Mouse (Mus musculus): ENCODE data around the gene Nckap5. TPM values are rescaled to one million over a fixed set of nuclear protein-coding genes. Genes with fewer than 3 reads are reported as not detected.

The Nckap5 gene
- polyA plus RNA-seq, 1 experiment from 2014 or later, result 4.8 TPM

- no peak for ATAC-seq (ENCODE audit: insufficient number of reproducible peaks, insufficient read depth, low FRiP score, low read depth)
Observed at GRCm38 (mm10) chr1:126744631-126745305, 85.8 kb downstream of the Nckap5 start.

GRCm38 (mm10) chr1:126738291-126738640 lies 92.3 kb downstream of the Nckap5 start:
- H3K27me3 ChIP-seq (ENCODE audit: control insufficient read depth, insufficient read depth, low read length), result no peaks in the 10 kb centered on the region
- peak overlapping the region; percentile 51 for H3K4me2 ChIP-seq (replicated peaks; ENCODE audit: low read depth, low read length)
- H3K9me3 ChIP-seq (ENCODE audit: control insufficient read depth, low read depth, low read length), result no peaks in the 10 kb centered on the region
- 0 out of 2 replicates have a peak, but pooled peaks have one; percentile 6 for ATAC-seq (ENCODE audit: insufficient number of reproducible peaks, insufficient read depth, low FRiP score, low read depth)
- peak overlapping the region; percentile 20 for H3K4me3 ChIP-seq (ENCODE audit: low read depth, low read length)
- no peak overlapping the region for H3K27ac ChIP-seq (ENCODE audit: low read length)
- no peak overlapping the region for H3K9ac ChIP-seq (replicated peaks; ENCODE audit: low read depth, low read length)
- 3% methylated on average over 12 of the region's 12 CpGs for WGBS
- H3K36me3 ChIP-seq (ENCODE audit: control insufficient read depth, insufficient read depth, low read length), result no peaks in the 10 kb centered on the region
- H3K4me1 ChIP-seq (ENCODE audit: control insufficient read depth, insufficient read depth, low read length), result no peaks in the 10 kb centered on the region

More at GRCm38 (mm10) chr1:126744631-126745305, 85.8 kb downstream of the Nckap5 start:
- no peak overlapping the region for H3K9ac ChIP-seq (replicated peaks; ENCODE audit: low read depth, low read length)
- H3K4me3 ChIP-seq (ENCODE audit: low read depth, low read length), result no peak overlapping the region
- WGBS, result 74% methylated on average over 14 of the region's 14 CpGs
- H3K9me3 ChIP-seq (ENCODE audit: control insufficient read depth, low read depth, low read length), result no peaks in the 10 kb centered on the region
- no peaks in the 10 kb centered on the region for H3K27me3 ChIP-seq (ENCODE audit: control insufficient read depth, insufficient read depth, low read length)
- no peaks in the 10 kb centered on the region for H3K4me1 ChIP-seq (ENCODE audit: control insufficient read depth, insufficient read depth, low read length)
- H3K36me3 ChIP-seq (ENCODE audit: control insufficient read depth, insufficient read depth, low read length), result no peaks in the 10 kb centered on the region
- H3K4me2 ChIP-seq (replicated peaks; ENCODE audit: low read depth, low read length), result no peak overlapping the region
- no peak overlapping the region for H3K27ac ChIP-seq (ENCODE audit: low read length)

- H3K9me3 ChIP-seq (ENCODE audit: control insufficient read depth, low read depth, low read length), result no peaks in the 10 kb centered on the region
- H3K9ac ChIP-seq (replicated peaks; ENCODE audit: low read depth, low read length), result no peak overlapping the region
- no peaks in the 10 kb centered on the region for H3K36me3 ChIP-seq (ENCODE audit: control insufficient read depth, insufficient read depth, low read length)
- H3K27ac ChIP-seq (ENCODE audit: low read length), result no peak overlapping the region
- 6% methylated on average over 18 of the region's 18 CpGs for WGBS
- no peaks in the 10 kb centered on the region for H3K27me3 ChIP-seq (ENCODE audit: control insufficient read depth, insufficient read depth, low read length)
- peak overlapping the region; percentile 51 for H3K4me2 ChIP-seq (replicated peaks; ENCODE audit: low read depth, low read length)
- H3K4me3 ChIP-seq (ENCODE audit: low read depth, low read length), result peak overlapping the region; percentile 20
- no peaks in the 10 kb centered on the region for H3K4me1 ChIP-seq (ENCODE audit: control insufficient read depth, insufficient read depth, low read length)
- 0 out of 2 replicates have a peak, but pooled peaks have one; percentile 61 for ATAC-seq (ENCODE audit: insufficient number of reproducible peaks, insufficient read depth, low FRiP score, low read depth)
Observed at GRCm38 (mm10) chr1:126737554-126738290, 92.9 kb downstream of the Nckap5 start.

GRCm38 (mm10) chr1:126731691-126732090 lies 98.9 kb downstream of the Nckap5 start:
- no peaks in the 10 kb centered on the region for H3K27me3 ChIP-seq (ENCODE audit: control insufficient read depth, insufficient read depth, low read length)
- H3K27ac ChIP-seq (ENCODE audit: low read length), result no peak overlapping the region
- H3K4me1 ChIP-seq (ENCODE audit: control insufficient read depth, insufficient read depth, low read length), result no peaks in the 10 kb centered on the region
- ATAC-seq (ENCODE audit: insufficient number of reproducible peaks, insufficient read depth, low FRiP score, low read depth), result no peak
- H3K9ac ChIP-seq (replicated peaks; ENCODE audit: low read depth, low read length), result no peak overlapping the region
- H3K9me3 ChIP-seq (ENCODE audit: control insufficient read depth, low read depth, low read length), result no peaks in the 10 kb centered on the region
- no peak overlapping the region for H3K4me2 ChIP-seq (replicated peaks; ENCODE audit: low read depth, low read length)
- H3K4me3 ChIP-seq (ENCODE audit: low read depth, low read length), result no peak overlapping the region
- H3K36me3 ChIP-seq (ENCODE audit: control insufficient read depth, insufficient read depth, low read length), result no peaks in the 10 kb centered on the region

GRCm38 (mm10) chr1:126726400-126727055 lies 104.1 kb downstream of the Nckap5 start:
- no peak for ATAC-seq (ENCODE audit: insufficient number of reproducible peaks, insufficient read depth, low FRiP score, low read depth)
- Histone ChIP-seq H3K36me3 (ENCODE audit: control insufficient read depth, insufficient read depth, low read length) (no peaks in the 10 kb centered on the region), H3K9me3 (ENCODE audit: control insufficient read depth, low read depth, low read length) (no peaks in the 10 kb centered on the region), H3K9ac (replicated peaks; ENCODE audit: low read depth, low read length) (no peak overlapping the region), H3K27me3 (ENCODE audit: control insufficient read depth, insufficient read depth, low read length) (no peaks in the 10 kb centered on the region), H3K4me1 (ENCODE audit: control insufficient read depth, insufficient read depth, low read length) (no peaks in the 10 kb centered on the region), H3K4me2 (replicated peaks; ENCODE audit: low read depth, low read length) (no peak overlapping the region), H3K4me3 (ENCODE audit: low read depth, low read length) (no peak overlapping the region), H3K27ac (ENCODE audit: low read length) (no peak overlapping the region)
- 54% methylated on average over 6 of the region's 6 CpGs for WGBS

- no peaks in the 10 kb centered on the region for H3K27me3 ChIP-seq (ENCODE audit: control insufficient read depth, insufficient read depth, low read length)
- ATAC-seq (ENCODE audit: insufficient number of reproducible peaks, insufficient read depth, low FRiP score, low read depth), result no peak
- no peaks in the 10 kb centered on the region for H3K4me1 ChIP-seq (ENCODE audit: control insufficient read depth, insufficient read depth, low read length)
- no peak overlapping the region for H3K4me2 ChIP-seq (replicated peaks; ENCODE audit: low read depth, low read length)
- no peak overlapping the region for H3K9ac ChIP-seq (replicated peaks; ENCODE audit: low read depth, low read length)
- H3K4me3 ChIP-seq (ENCODE audit: low read depth, low read length), result no peak overlapping the region
- WGBS, result 49% methylated on average over 9 of the region's 9 CpGs
- no peak overlapping the region for H3K27ac ChIP-seq (ENCODE audit: low read length)
- no peaks in the 10 kb centered on the region for H3K9me3 ChIP-seq (ENCODE audit: control insufficient read depth, low read depth, low read length)
- H3K36me3 ChIP-seq (ENCODE audit: control insufficient read depth, insufficient read depth, low read length), result no peaks in the 10 kb centered on the region
Observed at GRCm38 (mm10) chr1:126725628-126726367, 104.8 kb downstream of the Nckap5 start.

GRCm38 (mm10) chr1:126721917-126722316 lies 108.7 kb downstream of the Nckap5 start:
- no peak for ATAC-seq (ENCODE audit: insufficient number of reproducible peaks, insufficient read depth, low FRiP score, low read depth)
- 83% methylated on average over 1 of the region's 1 CpGs for WGBS
- Histone ChIP-seq H3K27me3 (ENCODE audit: control insufficient read depth, insufficient read depth, low read length) (no peaks in the 10 kb centered on the region), H3K27ac (ENCODE audit: low read length) (no peak overlapping the region), H3K4me2 (replicated peaks; ENCODE audit: low read depth, low read length) (no peak overlapping the region), H3K4me3 (ENCODE audit: low read depth, low read length) (no peak overlapping the region), H3K36me3 (ENCODE audit: control insufficient read depth, insufficient read depth, low read length) (no peaks in the 10 kb centered on the region), H3K9me3 (ENCODE audit: control insufficient read depth, low read depth, low read length) (no peaks in the 10 kb centered on the region), H3K4me1 (ENCODE audit: control insufficient read depth, insufficient read depth, low read length) (no peaks in the 10 kb centered on the region), H3K9ac (replicated peaks; ENCODE audit: low read depth, low read length) (no peak overlapping the region)

- H3K36me3 ChIP-seq (ENCODE audit: control insufficient read depth, insufficient read depth, low read length), result no peaks in the 10 kb centered on the region
- H3K9ac ChIP-seq (replicated peaks; ENCODE audit: low read depth, low read length), result no peak overlapping the region
- no peak for ATAC-seq (ENCODE audit: insufficient number of reproducible peaks, insufficient read depth, low FRiP score, low read depth)
- H3K4me2 ChIP-seq (replicated peaks; ENCODE audit: low read depth, low read length), result no peak overlapping the region
- no peak overlapping the region for H3K4me3 ChIP-seq (ENCODE audit: low read depth, low read length)
- 52% methylated on average over 5 of the region's 5 CpGs for WGBS
- no peak overlapping the region for H3K27ac ChIP-seq (ENCODE audit: low read length)
- no peaks in the 10 kb centered on the region for H3K27me3 ChIP-seq (ENCODE audit: control insufficient read depth, insufficient read depth, low read length)
- no peaks in the 10 kb centered on the region for H3K9me3 ChIP-seq (ENCODE audit: control insufficient read depth, low read depth, low read length)
- H3K4me1 ChIP-seq (ENCODE audit: control insufficient read depth, insufficient read depth, low read length), result no peaks in the 10 kb centered on the region
Observed at GRCm38 (mm10) chr1:126719733-126720348, 110.8 kb downstream of the Nckap5 start.
